Mouse (Mus musculus) left cerebral cortex, postnatal 14 days (tissue): Measurements from ENCODE around the gene Id3. TPM values are rescaled to one million over a fixed set of nuclear protein-coding genes. Genes with fewer than 3 reads are reported as not detected.
A peak's percentile ranks its signal among the peaks of the same experiment; 100 is the strongest.

Source experiments
- DNase-seq, 2 experiments: peaks; one replicate each; pipeline ENCODE4 v3.0.0; 2021 to 2022; ENCODE audit warnings: low spot score in 2 of 2, mixed read lengths in 1 of 2
- intact Hi-C: fragments of 180-260 bp; cut with DNase I; formaldehyde crosslinking; loops from one replicate; pipeline ENCODE4 v1.15.1; 2025
- total RNA-seq, 2 experiments: library from RNA; stranded (reverse); gene quantifications; 2 replicates each; pipeline ENCODE4 v1.2.3; 2021

Gene Id3
- total RNA-seq, 2 experiments from 2014 or later = 30.2 to 53.1 TPM

GRCm38 (mm10) chr4:136121844-136122468 is 21.3 kb upstream of the Id3 start:
- intact Hi-C loops = no loop called here
- no peak for DNase-seq

- no peak for DNase-seq
- intact Hi-C loops = no loop called here
These were observed 20.0 kb upstream of the Id3 start for GRCm38 (mm10) chr4:136123111-136123791.

- intact Hi-C loops = no loop called here
- no peak for DNase-seq
These were observed 19.5 kb upstream of the Id3 start for GRCm38 (mm10) chr4:136123792-136124161.

- DNase-seq = no peak
- intact Hi-C loops = no loop called here
These were observed 18.7 kb upstream of the Id3 start for GRCm38 (mm10) chr4:136124581-136124980.

GRCm38 (mm10) chr4:136125458-136125857 is 17.8 kb upstream of the Id3 start:
- intact Hi-C loops = no loop called here
- DNase-seq = no peak

- intact Hi-C loops = no loop called here
- no peak for DNase-seq
These were observed 17.3 kb upstream of the Id3 start for GRCm38 (mm10) chr4:136126019-136126418.

- DNase-seq = no peak
- intact Hi-C loops = no loop called here
These were observed 15.6 kb upstream of the Id3 start for GRCm38 (mm10) chr4:136127670-136128069.

- intact Hi-C loops = no loop called here
- DNase-seq = no peak
These were observed 13.5 kb upstream of the Id3 start for GRCm38 (mm10) chr4:136129842-136130241.

- intact Hi-C loops = no loop called here
- no peak for DNase-seq
These were observed 9.5 kb upstream of the Id3 start for GRCm38 (mm10) chr4:136133801-136134200.

GRCm38 (mm10) chr4:136134418-136134977 is 8.8 kb upstream of the Id3 start:
- intact Hi-C loops = no loop called here
- DNase-seq = no peak

- DNase-seq = peak; percentile 50 to 61
- intact Hi-C loops = no loop called here
These were observed 8.1 kb upstream of the Id3 start for GRCm38 (mm10) chr4:136134978-136135873.

GRCm38 (mm10) chr4:136135874-136136728 is 7.2 kb upstream of the Id3 start:
- intact Hi-C loops = no loop called here
- DNase-seq = no peak

- no peak for DNase-seq
- intact Hi-C loops = loop anchor here (5.0 kb wide), 1 partner anchor 47 kb away; no protein-coding TSS in a partner anchor
These were observed 3.8 kb upstream of the Id3 start for GRCm38 (mm10) chr4:136139326-136140110.

- peak; percentile 74 to 79 for DNase-seq
- intact Hi-C loops = loop anchor here (5.0 kb wide), 1 partner anchor 48 kb away; no protein-coding TSS in a partner anchor
These were observed 2.7 kb upstream of the Id3 start for GRCm38 (mm10) chr4:136140327-136141250.

GRCm38 (mm10) chr4:136142267-136143192 is 767 bp upstream of the Id3 start:
- no peak for DNase-seq
- intact Hi-C loops = loop anchor here (5.0 kb wide), 1 partner anchor 50 kb away; no protein-coding TSS in a partner anchor
